ENCODE assay signal across 9 mouse cellular contexts in genomic region chr15:95797144-95797983, GRCm38 (mm10). TPM values are rescaled to one million over a fixed set of nuclear protein-coding genes. Genes with fewer than 3 reads are reported as not detected.
DNase-seq lines count a peak whose midpoint lies in the region; ATAC-seq and TF ChIP-seq lines count a peak whose summit lies in the region.
"Had no signal": no experiment of that assay in that cellular context is flagged by ENCODE, and none has a peak within 500 bp of the region (broad histone marks: within the 10 kb centered on the region; RNA-seq: fewer than 3 reads in every experiment).

No protein-coding gene starts in this region.

- no peak for TF ChIP-seq EP300 in MEL (IDR thresholded peaks at IDR 0.05; ENCODE audit: low read depth in 1 of 2, low read length in 2 of 2)

- intact Hi-C loops in gastrocnemius, adult 2 months (cut with DNase I) = no loop called here

- H3K9ac ChIP-seq in liver, adult 2 months (ENCODE audit: low read depth, low read length) = no peak overlapping the region
- H3K9ac ChIP-seq in liver, embryonic 11.5 days (ENCODE audit: low read depth, low read length) = no peak overlapping the region
- H3K9ac ChIP-seq in MEL (ENCODE audit: control insufficient read depth, low read depth, low read length, poor library complexity, severe bottlenecking) = peak overlapping the region; percentile 7; the same call in 1 of the 2 replicates
- H3K9ac ChIP-seq: neural tube, embryonic 13.5 days had no signal

- ATAC-seq in liver, embryonic 11.5 days (replicated peaks; ENCODE audit: low FRiP score) = no peak

- no peak for TF ChIP-seq POLR2A in liver, adult 2 months (IDR thresholded peaks at IDR 0.05; ENCODE audit: extremely low read depth, insufficient read depth, low read length)
- TF ChIP-seq POLR2A in MEL (IDR thresholded peaks at IDR 0.05; ENCODE audit: control insufficient read depth in 1 of 2, insufficient read depth in 1 of 2, low read depth in 1 of 2, low read length in 2 of 2, poor library complexity in 1 of 2) = peak in 1 of 2 experiments; percentile 36; a peak in 1 of 4 replicates

- no peaks in the 10 kb centered on the region for H3K27me3 ChIP-seq in liver, adult 2 months (ENCODE audit: control insufficient read depth, insufficient read depth, low read length)
- no peaks in the 10 kb centered on the region for H3K27me3 ChIP-seq in liver, embryonic 11.5 days (replicated peaks; ENCODE audit: control insufficient read depth, insufficient read depth, low read length)
- H3K27me3 ChIP-seq in MEL (ENCODE audit: control insufficient read depth in 1 of 2, insufficient read depth in 2 of 2, low read length in 2 of 2) = no peaks in the 10 kb centered on the region
- H3K27me3 ChIP-seq: neural tube, embryonic 13.5 days had no signal

- no peak for TF ChIP-seq RAD21 in MEL (IDR thresholded peaks at IDR 0.05; ENCODE audit: low read depth, low read length)

- no peak overlapping the region for H3K4me3 ChIP-seq in gastrocnemius, adult 2 months
- no peak overlapping the region for H3K4me3 ChIP-seq in liver, adult 2 months (ENCODE audit: insufficient read depth, low read depth, low read length)
- no peak overlapping the region for H3K4me3 ChIP-seq in liver, embryonic 11.5 days (ENCODE audit: low read depth, low read length)
- H3K4me3 ChIP-seq in MEL (ENCODE audit: control insufficient read depth in 1 of 2, insufficient read depth in 1 of 2, low read depth in 2 of 2, low read length in 2 of 2) = no peak overlapping the region
- no peak overlapping the region for H3K4me3 ChIP-seq in macrophage (ENCODE audit: inconsistent target)
- H3K4me3 ChIP-seq: neural tube, embryonic 13.5 days had no signal

- DNase-seq in gastrocnemius, adult 2 months = no peak
- no peak for DNase-seq in gastrocnemius, adult 18-20 months (ENCODE audit: low spot score)
- peak; percentile 24 for DNase-seq in liver, adult 2 months (ENCODE audit: extremely low read depth, low read depth, low spot score)
- no peak for DNase-seq in liver, embryonic 11.5 days (ENCODE audit: low spot score)
- DNase-seq in MEL (ENCODE audit: low read depth, low spot score) = peak; percentile 78
- DNase-seq in testis, postnatal 14 days (ENCODE audit: low spot score) = no peak
- no peak for DNase-seq in cerebellum, adult 8-10 months

- H3K9me3 ChIP-seq in liver, embryonic 11.5 days (ENCODE audit: control insufficient read depth, low read length) = no peaks in the 10 kb centered on the region
- H3K9me3 ChIP-seq in MEL (replicated peaks; ENCODE audit: insufficient read depth, low read length) = no peaks in the 10 kb centered on the region
- H3K9me3 ChIP-seq: neural tube, embryonic 13.5 days had no signal

- H3K4me1 ChIP-seq in liver, adult 2 months (ENCODE audit: control insufficient read depth, insufficient read depth, low read length) = no peaks in the 10 kb centered on the region
- H3K4me1 ChIP-seq in liver, embryonic 11.5 days (replicated peaks; ENCODE audit: control insufficient read depth, insufficient read depth, low read length) = peaks cover 14% of the 10 kb centered on the region
- peaks cover 26 to 73% of the 10 kb centered on the region in 2 experiments for H3K4me1 ChIP-seq in MEL (ENCODE audit: control insufficient read depth in 1 of 2, insufficient read depth in 2 of 2, low read length in 2 of 2)

- no peak for TF ChIP-seq CTCF in gastrocnemius, adult 2 months (IDR thresholded peaks at IDR 0.05)
- TF ChIP-seq CTCF in liver, adult 2 months (IDR thresholded peaks at IDR 0.05; ENCODE audit: low read depth, low read length) = no peak
- no peak for TF ChIP-seq CTCF in MEL (IDR thresholded peaks at IDR 0.05 in 2 of 3, conservative IDR thresholded peaks at IDR 0.05 in 1 of 3; ENCODE audit: control insufficient read depth in 1 of 3, insufficient read depth in 1 of 3, low read depth in 2 of 3, low read length in 3 of 3, poor library complexity in 1 of 3, severe bottlenecking in 1 of 3)

- no peak overlapping the region for H3K4me2 ChIP-seq in liver, embryonic 11.5 days
- H3K4me2 ChIP-seq: neural tube, embryonic 13.5 days had no signal

- H3K36me3 ChIP-seq in liver, adult 2 months (ENCODE audit: control insufficient read depth, insufficient read depth, low read length) = no peaks in the 10 kb centered on the region
- H3K36me3 ChIP-seq in liver, embryonic 11.5 days (ENCODE audit: control insufficient read depth, insufficient read depth, low read length) = no peaks in the 10 kb centered on the region
- H3K36me3 ChIP-seq in MEL (ENCODE audit: control insufficient read depth in 1 of 2, insufficient read depth in 2 of 2, low read length in 2 of 2) = peaks cover 17 to 89% of the 10 kb centered on the region in 2 experiments
- no peaks in the 10 kb centered on the region for H3K36me3 ChIP-seq in macrophage (ENCODE audit: inconsistent target)
- H3K36me3 ChIP-seq: neural tube, embryonic 13.5 days had no signal

- H3K27ac ChIP-seq in gastrocnemius, adult 2 months = peak overlapping the region; percentile 61
- H3K27ac ChIP-seq in liver, adult 2 months (replicated peaks; ENCODE audit: insufficient read depth, low read depth, low read length) = peak overlapping the region; percentile 27; the same call in 1 of the 2 replicates
- H3K27ac ChIP-seq in liver, embryonic 11.5 days (ENCODE audit: low read depth, low read length) = no peak overlapping the region
- H3K27ac ChIP-seq in MEL (ENCODE audit: control insufficient read depth, low read depth, low read length) = peak overlapping the region; percentile 65
- H3K27ac ChIP-seq in macrophage = peak overlapping the region; percentile 60
- H3K27ac ChIP-seq: neural tube, embryonic 13.5 days had no signal

- 80% methylated on average over 9 of the region's 9 CpGs for WGBS in liver, adult 2 months
- WGBS in liver, embryonic 11.5 days = 53% methylated on average over 9 of the region's 9 CpGs
- 29% methylated on average over 9 of the region's 9 CpGs for WGBS in macrophage (ENCODE audit: missing documents)

- H3K79me2 ChIP-seq in liver, adult 2 months (ENCODE audit: control insufficient read depth, insufficient read depth, low read length) = peaks cover 7% of the 10 kb centered on the region; the same call in 1 of the 2 replicates
- H3K79me2 ChIP-seq in MEL (ENCODE audit: control insufficient read depth, insufficient read depth, low read length, poor library complexity) (peaks cover 84% of the 10 kb centered on the region), macrophage (ENCODE audit: inconsistent target) (peaks cover 92% of the 10 kb centered on the region)

TF ChIP-seq in MEL, 35 proteins besides CTCF, POLR2A, EP300 and RAD21:
- TF ChIP-seq MEF2A (IDR thresholded peaks at IDR 0.05; ENCODE audit: extremely low read depth, insufficient replicate concordance, low read depth, low read length, poor library complexity, severe bottlenecking) (no peak), TAL1 (IDR thresholded peaks at IDR 0.05; ENCODE audit: low read length) (peak; percentile 69; the same call in 1 of the 2 replicates), TBP (IDR thresholded peaks at IDR 0.05; ENCODE audit: low read depth, low read length) (0 out of 2 replicates have a peak, but pooled peaks have one; percentile 38)

RNA-seq across cellular contexts. Expression of gene Ano6, which starts 6.7 kb away (rescaled TPM):
- 10 to 100 TPM; 48.6 to 51.2 TPM for total RNA-seq in gastrocnemius, adult 2 months (2021)
- 10 to 100 TPM; 37.9 to 45.8 TPM for total RNA-seq in gastrocnemius, adult 18-20 months (2021)
- 4.1 and 6.3 TPM in 2 replicates for total RNA-seq in liver, adult 2 months (2014; rRNA removed)
- 1.9 and 3.3 TPM in 2 replicates for polyA plus RNA-seq in liver, adult 2 months (2012; rRNA removed)
- 28.3 and 30.1 TPM in 2 replicates for polyA plus RNA-seq in liver, embryonic 11.5 days (2014; fragmentation: Nextera tagmentation; extraction: Ambion mirVana)
- total RNA-seq in MEL (2012; rRNA removed) = 66.6 and 69.4 TPM in 2 replicates
- 10 to 100 TPM; 54.8 to 61.4 TPM for polyA plus RNA-seq in MEL (2012; ENCODE audit: insufficient read depth in 1 of 2, insufficient read length in 2 of 2, low read depth in 1 of 2, low replicate concordance in 2 of 2, missing spikeins in 1 of 2)
- 100 to 1,000 TPM; 179 to 920 (median 223) TPM for total RNA-seq in macrophage (2018; cell fraction: chromatin; rRNA removed)
- total RNA-seq in macrophage (2018; cell fraction: cytosol; rRNA removed) = 100 to 1,000 TPM in 10 of 26 experiments, 10 to 100 TPM in 16; 54.7 to 124 (median 86.7) TPM
- 100 to 1,000 TPM; 107 to 458 (median 178) TPM for total RNA-seq in macrophage (2018; cell fraction: nucleus; rRNA removed)
- polyA plus RNA-seq in macrophage (2018) = 71.9 to 124 TPM (median 74.2 TPM) in 3 replicates

Comparison
In these comparisons a context has a peak if more than half of its experiments do, and no peak if none do; other contexts are left out.
1. DNase-seq: peak in liver, adult 2 months (single experiment) and MEL (single experiment); none in gastrocnemius, adult 2 months (single experiment), gastrocnemius, adult 18-20 months (single experiment), liver, embryonic 11.5 days (single experiment), testis, postnatal 14 days (single experiment) and cerebellum, adult 8-10 months (single experiment).